Mouse (Mus musculus) cortical plate, adult 2 months (tissue): ENCODE measurements around the gene Zfp319.

Experiments used
- CTCF ChIP-seq: fragments of 200-500 bp; IDR thresholded peaks from 2 replicates; pipeline ENCODE4 v1.5.1; 2011; ENCODE audit warnings: mild to moderate bottlenecking, control low read depth, low read length; ENCODE audit not compliant: insufficient read depth; ENCODE audit errors: extremely low read depth
- POLR2A ChIP-seq: fragments of 200-500 bp; IDR thresholded peaks from 2 replicates; pipeline ENCODE4 v1.6.1; 2011; ENCODE audit warnings: mild to moderate bottlenecking, low read length, control low read depth; ENCODE audit not compliant: insufficient read depth; ENCODE audit errors: extremely low read depth

DNA sequence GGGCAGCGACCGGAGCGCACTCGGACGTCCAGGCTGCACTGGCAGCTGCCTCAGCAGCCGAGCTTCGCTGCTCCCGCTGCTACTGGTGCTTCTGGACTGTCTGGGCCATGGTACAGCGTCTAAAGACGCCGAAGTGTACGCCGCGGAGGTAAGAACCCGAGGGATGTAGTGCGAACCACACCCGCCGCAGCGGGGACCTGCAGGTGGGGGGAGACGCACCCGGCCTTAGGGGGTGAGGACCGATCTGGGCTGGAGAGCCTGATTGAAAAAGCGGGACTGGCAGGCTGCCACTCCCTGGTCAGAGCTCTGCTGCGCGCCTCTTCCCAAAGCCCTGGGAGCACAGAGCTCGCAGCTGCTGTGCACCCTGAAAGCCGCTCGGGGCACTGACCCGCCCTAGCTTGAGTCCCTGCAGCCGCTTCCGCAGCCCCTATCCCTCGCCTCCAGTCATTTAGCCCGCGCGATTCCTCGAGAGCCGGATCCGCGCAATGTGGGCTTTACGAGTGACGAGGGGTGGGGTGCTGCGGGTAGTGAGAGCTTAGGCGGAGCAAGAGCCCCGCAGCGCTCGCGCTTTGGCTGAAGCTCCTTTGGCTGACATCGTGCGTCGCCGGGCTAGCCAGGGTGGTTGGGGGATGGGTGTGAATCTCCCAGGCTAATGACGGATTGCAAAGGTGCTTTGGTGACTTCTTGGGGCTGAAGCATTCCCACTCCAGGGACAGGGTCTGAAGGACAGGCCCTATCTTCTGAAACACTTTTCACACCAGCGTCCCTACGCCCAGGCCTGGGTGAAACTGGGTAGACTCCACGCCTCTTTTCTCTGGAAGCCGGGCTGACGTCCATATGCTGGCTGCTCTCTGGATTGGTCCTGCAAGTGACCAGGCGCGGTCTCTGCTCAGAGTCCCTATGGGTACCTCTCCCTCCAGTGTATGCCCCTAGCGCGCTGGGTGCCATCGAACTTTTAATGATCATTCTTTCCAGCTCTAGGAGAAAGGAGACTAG, 21.4 kb upstream of the Zfp319 start:
- TF ChIP-seq POLR2A (no peak), CTCF (no peak)
